Mouse (Mus musculus) lung, postnatal 0 days (tissue): ENCODE results near the gene Hspb9. TPM values are rescaled to one million over a fixed set of nuclear protein-coding genes. Genes with fewer than 3 reads are reported as not detected.

Experiments used
- ATAC-seq: fragments of 200-750 bp; cut with Nextera tagmentation; 2 replicates; pipeline ENCODE4 v1.8.0; 2017; ENCODE audit warnings: moderate library complexity
- DNase-seq: peaks from one replicate; pipeline ENCODE4 v3.0.0-alpha.2; 2016; ENCODE audit warnings: low spot score
- H3K27ac ChIP-seq: fragments of 300-500 bp; sonication (generic); 2 replicates; pipeline ENCODE4 v1.5.1; 2014; ENCODE audit warnings: antibody characterized with exemption, mild to moderate bottlenecking, low read length, mixed read lengths
- H3K27me3 ChIP-seq: fragments of 300-500 bp; sonication (generic); replicated peaks from 2 replicates; pipeline ENCODE4 v1.6.1; 2014; ENCODE audit warnings: low read length, mixed read lengths; ENCODE audit not compliant: insufficient read depth
- H3K36me3 ChIP-seq: fragments of 300-500 bp; sonication (generic); 2 replicates; pipeline ENCODE4 v1.6.1; 2014; ENCODE audit warnings: low read length, mixed read lengths; ENCODE audit not compliant: insufficient read depth
- H3K4me1 ChIP-seq: fragments of 300-500 bp; sonication (generic); 2 replicates; pipeline ENCODE4 v1.6.1; 2014; ENCODE audit warnings: antibody characterized with exemption, low read depth, low read length, mixed read lengths; ENCODE audit not compliant: insufficient read depth
- H3K4me2 ChIP-seq: fragments of 300-500 bp; sonication (generic); replicated peaks from 2 replicates; pipeline ENCODE4 v1.6.1; 2014; ENCODE audit warnings: low read depth, mild to moderate bottlenecking, low read length, moderate library complexity, mixed read lengths
- H3K4me3 ChIP-seq: fragments of 300-500 bp; sonication (generic); 2 replicates; pipeline ENCODE4 v1.5.1; 2014; ENCODE audit warnings: low read depth, low read length
- H3K9ac ChIP-seq: fragments of 300-500 bp; sonication (generic); replicated peaks from 2 replicates; pipeline ENCODE4 v1.6.1; 2014; ENCODE audit warnings: low read depth, mild to moderate bottlenecking
- H3K9me3 ChIP-seq: fragments of 300-500 bp; sonication (generic); 2 replicates; pipeline ENCODE4 v1.6.1; 2016; ENCODE audit warnings: low read length, mixed read lengths
- CTCF ChIP-seq: IDR thresholded peaks from 2 replicates; pipeline ENCODE4 v1.5.1; 2016; ENCODE audit warnings: antibody characterized with exemption, mild to moderate bottlenecking
- EP300 ChIP-seq: IDR thresholded peaks from 2 replicates; pipeline ENCODE4 v1.6.1; 2016; ENCODE audit warnings: antibody characterized with exemption, mild to moderate bottlenecking, control low read depth
- WGBS: fragments of 180-500 bp; shearing (Covaris S2); extraction: QIAGEN DNeasy Blood & Tissue Kit; methylation state at CpG from one replicate; pipeline ENCODE4 v1.1.7; 2014; 5-methylcytosine and 5-hydroxymethylcytosine counted together
- polyA plus RNA-seq: library from polyadenylated mRNA; unstranded; fragments of >200 nt; fragmentation: Nextera tagmentation; extraction: Ambion mirVana; gene quantifications from 2 replicates; pipeline ENCODE4 v1.2.1, GENCODE M21; 2015

Hspb9 gene
- polyA plus RNA-seq, 1 experiment from 2014 or later = 0.51 TPM

GRCm38 (mm10) chr11:100693154-100693553 lies 20.5 kb upstream of the Hspb9 start:
- H3K27me3 ChIP-seq = no peaks in the 10 kb centered on the region
- H3K4me3 ChIP-seq = no peak overlapping the region
- H3K9ac ChIP-seq = no peak overlapping the region
- no peaks in the 10 kb centered on the region for H3K36me3 ChIP-seq
- ATAC-seq = no peak
- no peak overlapping the region for H3K27ac ChIP-seq
- H3K4me2 ChIP-seq = no peak overlapping the region
- DNase-seq = no peak
- TF ChIP-seq CTCF (no peak), EP300 (no peak)
- H3K9me3 ChIP-seq = no peaks in the 10 kb centered on the region
- H3K4me1 ChIP-seq = peaks cover 5% of the 10 kb centered on the region; the same call in 1 of the 2 replicates
- WGBS = 26% methylated on average over 5 of the region's 5 CpGs

GRCm38 (mm10) chr11:100694926-100695325 lies 18.7 kb upstream of the Hspb9 start:
- Histone ChIP-seq H3K9me3 (no peaks in the 10 kb centered on the region), H3K27ac (no peak overlapping the region), H3K9ac (no peak overlapping the region), H3K4me1 (peaks cover 5% of the 10 kb centered on the region; the same call in 1 of the 2 replicates), H3K4me2 (no peak overlapping the region), H3K4me3 (no peak overlapping the region), H3K36me3 (no peaks in the 10 kb centered on the region), H3K27me3 (no peaks in the 10 kb centered on the region)
- DNase-seq (peak; percentile 64), ATAC-seq (no peak)
- 32% methylated on average over 5 of the region's 5 CpGs for WGBS
- no peak for TF ChIP-seq EP300
- TF ChIP-seq CTCF = peak; percentile 94

GRCm38 (mm10) chr11:100697921-100698320 lies 15.7 kb upstream of the Hspb9 start:
- DNase-seq (no peak), ATAC-seq (no peak)
- 70% methylated on average over 7 of the region's 7 CpGs for WGBS
- TF ChIP-seq EP300 (no peak), CTCF (no peak)
- no peaks in the 10 kb centered on the region for H3K9me3 ChIP-seq
- no peaks in the 10 kb centered on the region for H3K27me3 ChIP-seq
- no peak overlapping the region for H3K9ac ChIP-seq
- no peak overlapping the region for H3K27ac ChIP-seq
- no peak overlapping the region for H3K4me3 ChIP-seq
- H3K4me1 ChIP-seq = 0 out of 2 replicates have a peak, but pooled peaks cover under 1% of the 10 kb centered on the region
- no peaks in the 10 kb centered on the region for H3K36me3 ChIP-seq
- H3K4me2 ChIP-seq = no peak overlapping the region

DNA sequence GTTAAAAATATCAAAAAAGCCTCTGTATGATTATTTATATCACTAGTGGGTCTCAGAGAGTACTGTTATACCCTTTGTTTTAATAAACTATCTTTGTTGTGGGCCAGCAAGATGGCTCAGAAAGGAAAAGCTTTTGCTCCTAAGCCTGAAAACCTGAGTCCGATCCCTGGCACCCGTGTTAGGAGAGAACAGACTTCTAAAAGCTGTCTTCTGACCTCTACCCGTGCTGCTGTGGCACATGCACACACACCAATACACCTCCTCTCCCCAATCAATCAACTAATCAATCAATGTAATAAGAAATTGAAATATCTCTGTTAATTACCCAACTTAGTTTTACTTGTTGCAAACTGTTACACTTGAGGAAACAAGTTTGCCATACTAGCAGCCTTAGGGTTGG lies 12.9 kb upstream of the Hspb9 start:
- H3K27ac ChIP-seq = no peak overlapping the region
- H3K4me1 ChIP-seq = peaks cover 9% of the 10 kb centered on the region; the same call in 1 of the 2 replicates
- 0 out of 2 replicates have a peak, but pooled peaks cover 11% of the 10 kb centered on the region for H3K36me3 ChIP-seq
- no peaks in the 10 kb centered on the region for H3K9me3 ChIP-seq
- H3K9ac ChIP-seq = no peak overlapping the region
- WGBS = 70% methylated on average over 3 of the region's 3 CpGs
- H3K27me3 ChIP-seq = no peaks in the 10 kb centered on the region
- TF ChIP-seq EP300 (no peak), CTCF (no peak)
- H3K4me3 ChIP-seq = no peak overlapping the region
- DNase-seq (no peak), ATAC-seq (no peak)
- peak overlapping the region; percentile 28; the same call in 1 of the 2 replicates for H3K4me2 ChIP-seq

DNA sequence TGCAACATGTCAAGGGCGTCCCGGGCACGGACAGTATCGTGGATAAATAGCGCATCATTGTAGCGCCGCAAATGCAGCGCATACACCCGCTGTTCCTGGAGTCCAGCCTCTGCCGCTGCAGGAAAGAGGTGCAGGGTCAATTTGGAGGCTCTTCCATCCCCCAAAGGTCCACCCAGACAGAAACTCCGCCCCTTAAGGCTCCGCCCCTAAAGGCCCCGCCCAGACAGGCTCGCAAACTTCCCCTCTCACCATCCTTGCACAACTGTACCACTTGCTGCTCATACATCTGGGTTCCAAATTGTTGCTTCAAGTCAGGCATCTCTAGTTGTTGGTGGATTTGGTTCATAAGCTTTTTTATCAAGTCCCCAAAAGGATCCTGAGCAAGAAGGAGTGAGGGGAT lies 12.3 kb upstream of the Hspb9 start:
- WGBS = 9% methylated on average over 14 of the region's 14 CpGs
- no peak overlapping the region; the same call in 1 of the 2 replicates for H3K4me3 ChIP-seq
- H3K4me2 ChIP-seq = peak overlapping the region; percentile 28
- no peak overlapping the region for H3K27ac ChIP-seq
- ATAC-seq (peak; percentile 63), DNase-seq (peak; percentile 52)
- TF ChIP-seq EP300 = no peak
- no peak for TF ChIP-seq CTCF
- peaks cover 15% of the 10 kb centered on the region; the same call in 1 of the 2 replicates for H3K36me3 ChIP-seq
- no peak overlapping the region for H3K9ac ChIP-seq
- H3K27me3 ChIP-seq = no peaks in the 10 kb centered on the region
- H3K4me1 ChIP-seq = peaks cover 9% of the 10 kb centered on the region; the same call in 1 of the 2 replicates
- no peaks in the 10 kb centered on the region for H3K9me3 ChIP-seq

DNA sequence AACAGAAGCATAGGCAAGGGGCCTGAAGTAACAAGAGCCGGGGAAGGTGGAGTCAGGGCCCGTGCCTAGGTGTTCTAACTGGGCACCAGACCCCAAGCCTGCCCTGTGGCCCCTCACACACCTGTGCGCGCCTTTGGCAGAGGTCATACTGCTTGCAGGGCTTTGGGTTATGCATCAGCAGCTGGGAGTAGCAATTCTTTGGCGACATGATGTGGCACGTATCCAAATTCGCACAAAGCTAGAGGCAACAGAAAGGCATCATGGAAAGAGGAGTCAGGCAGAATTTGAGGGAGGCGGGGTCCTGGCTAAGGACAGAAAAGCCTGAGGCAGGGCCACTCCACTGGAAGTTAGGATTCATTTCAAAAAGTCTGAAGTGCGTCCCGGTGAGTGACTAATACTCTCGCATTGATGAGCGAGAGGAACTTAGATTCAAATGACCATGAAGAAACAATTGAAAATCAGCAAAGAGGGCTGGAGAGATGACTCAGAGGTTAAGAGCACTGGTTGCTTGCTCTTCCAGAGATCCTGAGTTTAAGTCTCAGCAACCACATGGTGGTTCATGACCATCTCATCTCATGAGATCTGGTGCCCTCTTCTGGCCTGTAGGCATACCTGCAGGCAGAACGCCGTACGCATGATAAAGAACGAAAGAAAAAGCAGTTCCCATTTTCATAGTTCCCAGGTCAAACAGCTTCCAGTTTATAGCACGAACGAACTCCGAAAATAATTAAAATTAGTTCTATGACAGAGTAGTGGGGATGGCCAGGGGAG lies 11.4 kb upstream of the Hspb9 start:
- ATAC-seq (peak; percentile 49), DNase-seq (peak; percentile 89)
- Histone ChIP-seq H3K4me3 (peak overlapping the region; percentile 30; the same call in 1 of the 2 replicates), H3K4me2 (peak overlapping the region; percentile 55), H3K27me3 (no peaks in the 10 kb centered on the region), H3K27ac (no peak overlapping the region), H3K9me3 (no peaks in the 10 kb centered on the region), H3K9ac (no peak overlapping the region), H3K4me1 (peaks cover 9% of the 10 kb centered on the region; the same call in 1 of the 2 replicates), H3K36me3 (peaks cover 21% of the 10 kb centered on the region; the same call in 1 of the 2 replicates)
- WGBS = 37% methylated on average over 19 of the region's 19 CpGs
- TF ChIP-seq EP300 (no peak), CTCF (peak; percentile 94)
